Mouse (Mus musculus) spleen, postnatal 10 days (tissue): ENCODE data around the gene Shtn1.
A peak's percentile ranks its signal among the peaks of the same experiment; 100 is the strongest.

ENCODE experiments used
- DNase-seq, 2 experiments: peaks; one replicate each; pipeline ENCODE4 v3.0.0; 2021 to 2022; ENCODE audit warnings: low spot score in 2 of 2

The Shtn1 gene

DNA sequence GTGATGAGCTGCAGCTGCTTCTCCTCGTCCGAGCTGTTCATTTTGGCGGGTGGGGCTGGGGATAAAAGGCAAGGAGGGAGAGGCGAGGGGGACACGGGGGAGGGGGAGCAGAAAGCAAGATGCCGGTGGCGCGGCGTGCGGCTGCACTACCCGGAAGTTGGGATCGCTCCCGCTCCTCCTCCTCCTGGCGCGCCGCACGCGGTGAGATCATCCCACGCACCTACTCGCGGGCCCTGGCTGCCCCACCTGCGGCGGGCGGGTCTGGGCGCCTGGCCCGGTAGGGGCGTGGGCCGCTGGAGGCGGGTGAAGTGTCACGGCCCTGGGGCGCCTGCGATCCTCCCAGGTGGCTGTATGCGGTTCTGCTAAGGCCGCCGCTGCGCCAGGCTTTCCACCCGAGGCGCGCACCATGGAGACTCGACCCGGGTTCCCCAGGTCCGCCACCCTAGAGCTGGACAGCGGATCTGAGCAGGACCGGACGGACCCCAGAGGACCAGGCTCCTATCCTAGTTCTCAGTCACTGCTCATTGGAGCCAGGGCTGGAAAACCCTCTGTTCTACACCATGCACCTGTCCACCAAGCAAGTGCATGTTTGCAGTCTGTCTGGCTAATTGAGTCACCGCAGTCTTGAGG, at the start of gene Shtn1:
Shtn1 (minus strand) TSS at position 629 of the 630 bp plus-strand sequence.
- DNase-seq: peak in 1 of 2 experiments; percentile 21

DNA sequence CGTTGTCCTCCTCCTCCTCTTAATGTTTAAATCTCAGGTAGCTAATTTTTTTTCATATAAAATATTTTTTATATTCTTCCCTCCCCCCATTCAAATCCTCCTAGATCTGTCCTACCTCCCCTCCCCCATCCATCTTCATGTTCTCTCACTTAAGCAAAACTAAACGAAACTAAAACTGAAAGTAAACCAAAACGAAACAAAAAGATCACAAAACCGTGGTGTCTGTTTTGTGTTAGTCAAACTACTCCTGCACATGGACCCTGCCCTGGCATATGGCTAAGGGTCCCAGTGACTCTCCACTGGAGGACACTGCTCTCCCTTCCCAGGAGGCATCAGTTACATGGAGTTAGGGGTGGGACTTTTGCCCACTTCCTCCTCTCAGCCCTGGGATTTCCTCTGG, 38.3 kb upstream of the Shtn1 start:
- no peak for DNase-seq

DNA sequence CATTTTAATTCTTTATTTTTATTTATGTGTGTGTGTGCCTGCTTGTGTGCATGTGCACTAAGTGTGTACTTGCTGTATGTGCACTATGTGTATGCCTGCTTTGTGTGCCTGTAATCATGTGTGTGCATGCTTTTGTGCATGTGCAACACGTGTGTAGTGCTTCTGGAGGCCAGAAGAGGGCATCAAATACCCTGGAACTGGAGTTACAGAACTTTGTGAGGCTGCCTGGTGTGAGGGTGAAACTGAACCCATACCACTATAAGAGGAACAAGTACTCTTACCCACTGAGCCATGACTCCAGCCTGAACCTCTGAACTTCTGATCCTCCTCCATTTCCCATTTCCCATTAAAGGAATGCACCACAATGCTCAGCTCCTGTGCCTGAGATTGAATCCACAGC, 34.0 kb upstream of the Shtn1 start:
- no peak for DNase-seq

DNA sequence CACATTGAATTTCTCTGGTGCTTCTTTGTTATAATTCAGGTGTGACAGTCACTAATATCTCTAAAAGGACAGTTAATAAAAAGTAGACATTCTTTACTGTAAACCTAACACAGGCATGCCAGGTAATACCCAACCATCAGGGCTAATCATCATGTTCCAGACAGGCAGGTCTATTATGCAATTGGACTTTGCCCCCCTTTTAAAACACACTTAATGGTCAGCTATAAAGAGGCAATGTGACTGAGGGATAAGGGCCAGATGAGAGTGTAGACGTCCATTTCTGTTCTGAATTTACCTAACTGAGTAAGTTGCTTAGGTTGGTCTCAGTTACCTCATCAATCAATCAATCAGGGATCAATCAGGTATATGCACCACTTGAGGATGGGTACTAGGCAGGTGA, 22.4 kb upstream of the Shtn1 start:
- no peak for DNase-seq

DNA sequence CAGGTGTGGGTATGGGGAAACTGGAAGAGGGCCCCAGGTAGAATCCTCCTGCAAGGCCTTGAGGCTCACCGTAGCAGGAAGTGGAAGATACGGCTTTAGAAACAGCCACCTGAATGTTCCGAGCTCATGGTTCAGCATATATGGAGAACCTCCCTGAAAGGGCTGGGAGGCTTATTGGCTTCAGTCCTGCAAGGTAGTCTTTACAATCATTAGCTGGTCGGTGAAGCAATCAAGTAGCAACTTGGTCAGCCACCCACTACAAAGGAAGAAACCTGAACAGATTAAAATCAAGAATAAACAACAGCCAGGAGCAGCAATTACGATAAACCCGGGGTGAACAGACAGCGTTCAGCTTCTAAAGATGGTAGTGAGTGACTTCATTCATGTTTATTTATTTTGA, 16.4 kb upstream of the Shtn1 start:
- no peak for DNase-seq

DNA sequence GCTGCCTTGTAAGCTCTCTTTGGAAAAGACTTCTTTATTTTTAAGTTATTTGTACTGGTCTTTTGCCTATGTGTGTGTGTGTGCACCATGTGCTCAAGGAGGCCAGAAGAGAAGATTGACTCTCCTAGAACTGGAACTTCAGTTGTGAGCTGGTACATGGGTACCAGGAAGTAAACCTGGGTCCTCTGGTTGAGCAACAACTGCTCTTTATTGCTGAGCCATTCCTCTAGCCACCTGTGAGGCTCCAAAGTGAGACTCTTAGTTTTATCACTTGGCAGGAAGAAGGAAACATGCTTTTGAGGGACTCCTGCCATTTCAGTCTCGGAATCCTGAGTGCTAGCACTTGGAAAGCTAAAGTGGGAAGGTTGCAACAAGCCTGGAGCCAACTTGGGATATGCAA, 14.4 kb upstream of the Shtn1 start:
- DNase-seq: no peak

DNA sequence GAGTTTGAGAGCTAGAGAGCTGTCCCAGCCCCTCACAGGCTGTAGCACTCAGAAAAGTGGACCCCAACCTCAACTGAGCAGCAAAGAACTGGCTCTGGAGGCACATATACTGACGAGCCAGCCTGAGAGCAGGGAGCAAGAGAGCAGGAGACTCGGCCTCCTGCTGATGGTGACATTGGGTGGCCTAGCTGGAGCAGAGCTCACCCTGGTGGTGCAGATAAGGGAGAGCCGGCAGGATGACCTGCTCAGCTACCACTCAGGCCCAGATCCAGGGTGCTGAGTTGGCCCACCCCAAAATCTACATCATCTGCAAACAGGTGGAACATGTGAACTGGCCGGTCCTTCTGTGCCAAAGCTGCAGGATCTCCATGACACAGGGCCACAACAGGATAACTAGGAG, 8.4 kb upstream of the Shtn1 start:
- DNase-seq: no peak

DNA sequence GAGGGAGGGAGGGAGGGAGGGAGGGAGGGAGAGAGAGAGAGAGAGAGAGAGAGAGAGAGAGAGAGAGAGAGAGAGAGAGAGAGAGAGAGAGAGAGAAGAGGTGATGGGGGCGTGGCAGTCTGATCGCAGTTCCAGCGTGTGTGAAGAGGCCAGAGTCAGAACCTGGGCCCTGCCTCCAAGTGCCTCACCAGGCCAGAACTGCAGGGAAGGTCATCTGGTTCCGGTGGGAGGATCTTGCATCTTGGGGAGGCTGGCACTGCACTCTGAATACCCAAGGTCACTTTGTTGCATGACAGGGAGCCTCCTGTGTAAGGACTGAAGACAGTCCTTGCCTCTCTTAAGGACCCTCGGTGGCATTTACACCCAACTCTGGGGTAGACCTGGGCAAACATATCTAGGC, 231 bp upstream of the Shtn1 start:
- DNase-seq: no peak

DNA sequence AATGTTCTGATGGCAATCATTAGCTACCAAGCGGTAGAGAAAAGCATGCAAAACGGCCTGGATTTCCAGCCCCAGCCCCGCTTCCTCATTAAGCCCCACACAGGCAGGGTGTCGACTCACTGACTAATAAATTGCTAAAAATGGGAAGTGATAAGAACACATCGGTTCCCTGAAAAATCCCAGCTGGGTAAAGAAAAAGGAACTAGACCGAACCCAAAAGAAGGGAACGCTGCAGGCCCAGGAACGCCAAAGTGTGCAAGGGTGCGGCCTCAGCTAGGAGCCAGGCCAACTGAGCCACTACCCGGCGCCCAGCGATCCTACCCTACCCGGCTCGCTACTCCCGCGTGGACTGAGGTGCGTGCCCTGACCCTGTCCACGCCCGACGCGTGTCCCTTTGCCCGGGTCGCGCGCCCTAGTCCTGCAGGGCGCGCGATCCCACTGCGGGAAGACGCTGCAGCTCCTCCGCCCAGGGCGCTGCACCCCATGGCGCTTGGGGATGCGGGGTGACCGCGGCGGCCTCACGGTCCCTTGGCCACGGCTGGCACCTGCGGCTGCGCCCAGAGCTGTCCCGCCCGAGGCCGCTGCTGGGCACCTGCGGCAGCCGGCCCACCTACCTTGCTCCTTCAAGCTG, 944 bp downstream of the Shtn1 start:
- no peak for DNase-seq

DNA sequence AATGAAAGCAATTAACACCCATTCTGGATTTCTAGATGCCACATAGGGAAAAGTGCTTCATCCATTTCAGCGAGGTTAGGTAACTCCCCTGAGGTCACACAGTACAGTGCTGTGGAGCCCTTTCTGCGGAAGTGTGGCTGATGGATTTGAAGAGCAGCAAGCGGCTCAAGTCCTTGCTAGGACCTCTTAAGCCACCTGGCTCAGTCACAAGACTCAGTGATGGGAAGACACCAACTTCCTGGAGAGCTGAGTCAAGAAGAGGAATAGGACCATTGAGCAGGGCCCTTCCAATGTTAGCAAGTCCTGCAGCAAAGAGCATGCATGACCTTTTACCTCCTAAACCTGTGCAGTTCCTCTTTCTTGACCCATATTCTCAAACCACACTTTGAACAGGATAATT, 1.5 kb downstream of the Shtn1 start:
- DNase-seq: no peak

DNA sequence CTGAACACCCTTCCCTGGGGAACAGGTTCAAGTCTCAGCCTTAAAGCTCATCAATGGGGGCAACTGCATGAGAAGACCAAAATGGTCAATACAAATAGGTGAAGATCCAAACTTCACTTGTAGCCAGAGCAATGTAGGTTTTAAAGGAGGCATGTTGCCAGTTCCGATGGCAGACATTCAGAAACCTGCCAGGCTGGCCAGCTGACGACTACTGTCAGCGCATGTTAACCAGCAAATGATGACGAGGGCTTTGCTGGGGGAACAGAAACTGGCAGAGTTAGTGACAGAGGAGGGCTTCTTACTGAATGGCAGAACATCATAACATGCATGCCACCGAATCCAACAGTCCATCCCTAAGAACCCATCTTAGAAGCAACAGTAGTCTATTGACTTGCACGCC, 2.9 kb downstream of the Shtn1 start:
- no peak for DNase-seq

DNA sequence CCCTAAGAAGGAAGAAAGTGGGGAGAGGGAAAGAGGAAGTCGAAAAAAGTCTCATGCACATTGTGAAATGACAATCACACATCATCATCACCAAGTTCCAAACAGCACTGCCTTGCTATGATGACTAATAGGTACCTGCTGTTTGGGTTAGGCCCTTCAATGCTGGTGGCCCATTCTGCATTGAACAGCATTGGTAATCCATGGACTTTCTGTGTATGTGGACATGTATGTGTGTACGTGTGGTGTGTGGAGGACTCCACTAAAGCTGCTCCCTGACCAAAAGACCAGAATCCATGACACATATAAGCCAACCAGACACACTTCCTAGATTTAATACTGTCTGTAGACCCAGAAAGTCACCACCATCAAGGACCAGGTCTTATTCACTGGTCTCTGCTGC, 3.9 kb downstream of the Shtn1 start:
- DNase-seq: no peak

DNA sequence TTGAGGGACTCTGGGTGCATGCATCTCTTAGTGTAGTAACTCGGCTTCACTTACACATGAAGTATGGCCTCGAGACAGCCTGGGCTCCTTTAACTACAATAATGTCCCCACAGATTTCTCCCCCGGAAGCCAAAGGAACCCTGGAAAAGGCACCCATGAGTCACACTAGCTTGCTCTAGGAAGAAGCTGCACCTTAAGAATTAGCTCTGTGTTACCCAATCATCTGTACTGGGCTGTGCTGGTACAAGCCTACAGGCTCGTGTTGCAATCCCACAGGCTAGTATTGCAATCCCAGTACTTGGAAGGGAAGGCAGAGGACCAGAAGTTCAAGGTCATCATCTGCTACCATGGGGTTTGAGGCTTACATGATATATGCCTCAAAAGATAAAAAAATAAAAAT, 4.5 kb downstream of the Shtn1 start:
- no peak for DNase-seq

DNA sequence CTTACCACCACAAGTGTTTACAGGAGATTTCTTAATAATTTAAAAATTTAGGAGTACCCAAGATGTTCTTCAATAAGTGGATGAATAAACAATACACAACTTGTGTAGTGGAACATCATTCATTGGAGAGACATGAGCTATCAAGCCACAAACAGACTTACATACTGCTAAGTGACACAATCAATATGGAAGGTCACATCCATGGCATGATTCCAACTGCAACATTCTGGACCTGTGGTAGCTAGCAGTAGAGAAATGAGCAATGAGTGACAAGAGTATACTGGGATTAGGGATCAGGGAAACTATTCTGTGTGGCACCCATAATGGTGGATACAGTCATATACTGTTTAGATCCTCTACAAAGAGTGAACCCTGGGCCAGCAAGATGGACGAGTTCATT, 8.2 kb downstream of the Shtn1 start:
- DNase-seq: no peak

DNA sequence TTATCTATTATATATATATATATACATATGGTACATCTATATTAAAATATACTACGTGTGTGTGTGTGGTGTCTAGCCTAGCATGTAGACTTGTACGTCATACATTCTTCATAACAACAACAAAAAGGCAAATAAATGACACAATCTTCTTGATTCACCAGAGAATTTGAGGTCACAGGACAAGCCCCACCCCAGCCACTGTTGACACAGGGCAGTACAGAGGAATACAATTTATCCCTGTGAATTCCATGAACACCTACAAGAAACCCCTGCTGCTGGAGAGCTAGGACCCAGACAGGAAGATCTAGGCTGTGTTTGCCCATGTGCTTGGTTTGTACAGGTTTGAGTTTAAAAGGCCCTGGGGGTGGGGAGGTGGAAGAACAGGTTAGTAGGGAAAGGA, 9.2 kb downstream of the Shtn1 start:
- DNase-seq: no peak

DNA sequence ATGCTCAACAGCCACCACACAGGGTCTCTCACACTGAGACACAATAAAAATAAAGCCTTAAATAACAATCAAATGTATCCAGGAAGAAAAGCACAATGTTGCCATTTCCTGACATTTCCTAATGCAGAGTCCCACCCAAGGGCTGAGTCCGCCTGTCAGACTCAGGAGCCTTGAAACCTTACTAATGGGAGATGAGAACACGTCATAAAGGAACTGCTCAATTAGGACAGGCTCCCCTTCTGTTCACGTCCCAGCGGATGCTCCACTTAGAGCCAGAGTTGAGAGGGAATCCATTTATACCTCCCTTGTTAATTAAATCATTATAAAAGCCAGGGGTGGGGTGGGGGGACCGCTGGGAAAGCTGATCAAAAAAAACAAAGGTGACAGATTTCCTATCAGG, 9.8 kb downstream of the Shtn1 start:
- no peak for DNase-seq

DNA sequence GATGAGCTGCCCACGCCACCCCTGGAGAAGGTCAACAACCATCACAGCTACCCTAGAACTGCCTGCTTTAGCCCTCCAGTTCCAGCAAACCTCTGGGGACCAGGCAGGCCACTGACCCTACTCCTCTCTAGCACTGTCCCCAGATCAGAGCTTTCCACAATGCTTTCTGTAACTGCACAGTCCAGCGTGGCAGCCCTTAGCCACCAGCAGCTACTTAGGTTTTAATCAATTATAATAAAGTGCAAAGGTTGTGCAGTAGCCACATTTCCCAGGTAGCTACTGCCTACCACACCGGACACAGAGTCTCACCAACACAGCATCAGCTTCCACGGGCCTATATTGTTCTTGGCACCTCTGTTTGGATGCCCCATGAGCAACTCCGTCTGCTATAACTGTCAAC, 11.3 kb downstream of the Shtn1 start:
- no peak for DNase-seq

DNA sequence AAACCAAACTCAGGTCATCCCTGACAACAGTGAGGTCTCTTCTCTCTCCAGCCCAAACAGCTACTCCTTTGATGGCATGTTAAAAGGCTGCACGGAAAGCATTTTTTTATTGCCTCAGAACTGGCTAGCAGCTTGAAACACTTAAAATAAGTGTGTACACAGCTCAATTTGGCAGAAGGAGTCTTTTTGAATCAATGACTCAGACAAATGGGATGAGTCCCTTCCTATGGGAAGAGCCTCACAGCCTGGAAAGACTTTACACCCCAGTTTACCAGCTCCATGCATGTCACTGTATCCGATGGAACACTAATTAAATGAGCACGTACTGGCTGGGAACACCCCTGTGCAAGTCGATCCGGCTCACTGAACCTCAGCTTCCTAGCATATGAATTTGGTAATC, 12.3 kb downstream of the Shtn1 start:
- DNase-seq: no peak

DNA sequence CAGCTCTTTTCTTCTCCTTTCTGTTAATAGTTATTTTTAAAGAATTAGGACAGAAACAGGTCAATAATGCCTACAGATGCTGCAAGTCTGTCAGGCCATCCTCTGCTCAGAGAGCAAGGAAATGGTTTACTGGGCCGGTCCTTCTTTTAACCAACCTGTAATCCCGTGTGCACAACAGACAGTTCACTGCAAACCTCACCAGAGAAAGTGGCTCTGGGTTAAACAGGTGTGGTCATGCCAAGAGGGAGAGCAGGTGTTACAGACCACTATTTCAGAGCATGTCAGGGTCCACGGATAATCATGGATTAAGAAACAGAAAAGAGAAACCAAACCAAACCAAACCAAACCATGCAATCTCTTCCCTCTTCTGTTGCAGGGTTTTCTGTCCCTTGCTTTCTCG, 17.8 kb downstream of the Shtn1 start:
- DNase-seq: no peak

DNA sequence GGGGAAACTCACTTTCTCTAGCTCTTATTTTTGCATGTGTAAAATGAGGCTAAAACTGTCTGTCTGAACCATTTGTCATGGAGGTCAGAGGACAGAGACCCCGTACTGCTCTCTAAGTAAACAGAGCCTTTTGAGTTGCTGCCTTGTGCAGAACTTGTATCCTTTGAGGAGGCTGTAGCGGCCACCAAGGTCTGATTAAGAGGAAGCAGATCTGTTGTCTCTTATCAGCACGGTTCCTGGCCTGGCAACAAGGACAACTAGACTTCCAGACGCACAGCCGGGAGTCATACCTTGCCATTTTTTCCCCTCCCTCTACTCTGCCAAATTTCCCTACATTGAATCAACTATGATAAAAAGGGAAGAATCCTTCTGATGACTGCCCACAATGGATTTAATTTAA, 18.5 kb downstream of the Shtn1 start:
- no peak for DNase-seq

DNA sequence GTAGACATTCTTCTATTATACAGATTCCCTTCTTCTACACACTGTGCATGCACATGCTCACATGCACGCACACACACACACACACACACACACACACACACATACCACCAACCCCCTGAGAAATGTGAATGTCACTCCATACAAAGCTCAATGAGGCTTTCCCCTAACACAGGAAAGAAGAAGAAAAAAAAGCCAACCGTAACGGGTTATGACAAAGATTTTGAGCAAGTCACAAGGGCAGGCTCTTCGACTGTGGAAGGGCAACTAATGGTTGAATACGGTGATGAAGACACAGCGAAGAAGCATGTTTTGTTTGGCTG, 21.3 kb downstream of the Shtn1 start:
- no peak for DNase-seq

DNA sequence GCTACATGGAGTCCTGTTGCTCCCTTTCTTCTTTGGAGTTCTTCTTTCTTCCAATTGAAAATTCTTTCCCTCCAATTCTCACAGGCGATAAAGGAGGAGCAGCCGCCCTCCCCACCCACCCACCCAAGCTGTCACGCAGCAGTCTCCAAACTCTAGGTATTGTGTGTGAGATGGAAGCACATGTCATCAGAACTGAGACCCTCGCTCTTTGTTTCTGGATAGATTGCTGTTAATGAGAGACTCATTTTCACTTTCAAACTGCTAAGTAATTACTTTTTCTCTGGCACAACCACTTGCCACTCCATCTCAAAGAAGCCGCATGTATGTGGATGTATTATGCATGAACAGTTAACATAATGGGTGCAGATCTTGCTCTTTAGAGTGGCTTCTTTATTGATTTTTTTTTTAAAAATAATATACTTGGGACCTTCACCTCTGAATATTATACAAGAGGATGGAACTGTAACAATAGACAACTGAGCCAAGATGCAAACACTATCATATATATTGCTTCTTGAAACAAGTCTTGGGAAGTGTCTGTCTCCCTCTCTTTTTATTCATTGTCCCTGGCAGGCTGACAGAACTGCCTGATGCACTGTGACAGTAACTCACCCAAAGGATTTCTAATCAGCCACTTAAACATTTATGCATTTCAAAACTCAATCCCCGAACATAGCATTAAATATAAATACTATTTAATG, 21.8 kb downstream of the Shtn1 start:
- no peak for DNase-seq

DNA sequence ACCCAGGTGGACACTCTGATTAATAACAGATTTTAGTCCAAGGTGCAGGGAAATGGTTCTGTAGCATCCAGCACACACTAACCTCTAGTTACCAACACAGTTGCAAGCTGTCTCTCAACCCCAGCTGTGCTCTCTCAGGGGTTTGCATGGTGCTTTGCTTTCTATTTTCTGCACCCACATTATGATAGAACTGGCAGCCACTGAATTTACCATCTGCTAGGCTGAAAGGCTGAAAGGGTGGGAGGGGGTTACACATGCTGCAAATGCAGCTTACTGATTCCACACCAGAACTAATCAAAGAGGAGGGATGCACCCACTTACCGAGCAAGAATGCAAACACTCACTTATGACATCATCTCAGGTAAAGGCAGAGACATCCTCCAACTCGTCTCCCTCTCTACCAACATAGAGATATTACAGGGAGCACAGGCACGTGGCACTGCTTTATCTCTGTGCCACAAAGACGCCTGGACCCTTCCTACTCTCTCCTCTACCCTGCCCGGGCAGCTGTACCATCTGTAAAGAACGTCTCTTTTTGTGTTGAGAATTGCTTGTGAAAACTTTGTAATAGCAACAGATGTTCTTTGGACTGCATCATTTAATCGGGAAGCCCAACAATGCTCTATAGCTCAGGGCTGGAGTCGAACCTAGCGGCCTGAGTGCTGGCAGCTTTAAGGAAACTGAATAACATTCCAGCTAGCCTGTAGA, 23.0 kb downstream of the Shtn1 start:
- DNase-seq: no peak
